Mouse (Mus musculus) G1E-ER4 (cell line): ENCODE measurements at regions not wholly inside any gene's neighbourhood (a gene's known extent, or its start where the extent isn't known, plus 50 kb on each side); places are given as distances from the start of the nearest gene placed in this dataset.

Experiments
- GATA1 ChIP-seq: IDR thresholded peaks from one replicate; pipeline ENCODE4 v1.8.0; 2012; ENCODE audit warnings: low read length, inconsistent platforms

DNA sequence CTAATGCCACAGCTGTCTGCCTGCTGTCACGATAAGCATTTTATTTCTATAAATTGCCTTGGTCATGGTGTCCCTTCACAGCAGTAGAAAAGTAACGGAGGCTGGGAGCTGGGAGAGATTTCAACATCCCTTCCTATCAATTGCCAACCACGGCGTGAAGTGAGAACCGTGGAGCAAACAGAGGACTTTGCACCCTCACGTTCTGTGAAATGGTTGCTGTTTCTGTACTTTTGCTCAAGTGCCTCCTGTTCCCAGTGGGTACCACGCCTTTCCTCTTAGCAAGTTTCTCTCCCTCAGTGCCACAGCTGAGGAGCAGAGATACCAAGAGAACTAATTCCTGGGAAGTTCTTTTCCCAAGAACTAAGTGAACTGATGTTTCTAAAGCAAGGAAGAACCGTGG, 99.6 kb upstream of the Hes1 start:
- TF ChIP-seq GATA1: no peak

DNA sequence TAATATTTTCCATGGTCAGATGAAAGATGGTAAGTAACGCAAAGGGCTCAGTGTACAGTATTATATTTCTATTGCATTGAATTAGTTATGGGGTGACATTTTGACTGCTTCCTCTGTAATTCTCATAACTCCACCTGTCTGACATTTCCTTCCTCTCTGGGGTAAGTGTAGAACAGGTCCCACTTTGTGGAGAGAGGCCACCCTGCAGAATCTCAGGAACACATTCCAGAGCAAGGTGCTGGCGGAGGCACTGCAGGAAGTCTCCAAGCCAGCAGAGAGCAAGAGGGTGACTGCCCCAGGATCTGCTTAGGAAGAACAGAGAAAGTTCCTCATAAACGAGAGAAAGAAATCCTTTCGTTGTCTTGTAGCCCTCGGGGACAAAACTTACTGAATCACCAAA, 95.4 kb upstream of the Hes1 start:
- no peak for TF ChIP-seq GATA1

DNA sequence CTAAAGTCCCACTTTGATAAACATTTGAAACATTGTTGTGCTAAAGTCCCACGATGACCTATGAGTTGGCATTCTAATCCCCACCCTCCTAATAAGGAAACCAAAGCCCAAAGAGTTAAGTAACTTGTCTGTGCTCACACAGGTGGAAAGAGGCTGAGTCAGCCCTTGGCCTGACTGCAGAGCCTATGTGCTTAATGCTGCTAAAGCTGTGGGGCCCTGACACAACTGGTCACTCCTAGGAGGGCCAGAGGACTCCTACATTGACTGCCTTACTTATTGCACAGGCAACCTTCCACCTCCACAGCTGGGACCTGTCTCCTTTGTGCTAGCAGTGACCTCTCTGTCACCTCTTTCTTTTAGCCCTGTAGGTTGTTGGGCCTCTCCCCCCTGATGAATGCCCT, 91.4 kb upstream of the Hes1 start:
- no peak for TF ChIP-seq GATA1

DNA sequence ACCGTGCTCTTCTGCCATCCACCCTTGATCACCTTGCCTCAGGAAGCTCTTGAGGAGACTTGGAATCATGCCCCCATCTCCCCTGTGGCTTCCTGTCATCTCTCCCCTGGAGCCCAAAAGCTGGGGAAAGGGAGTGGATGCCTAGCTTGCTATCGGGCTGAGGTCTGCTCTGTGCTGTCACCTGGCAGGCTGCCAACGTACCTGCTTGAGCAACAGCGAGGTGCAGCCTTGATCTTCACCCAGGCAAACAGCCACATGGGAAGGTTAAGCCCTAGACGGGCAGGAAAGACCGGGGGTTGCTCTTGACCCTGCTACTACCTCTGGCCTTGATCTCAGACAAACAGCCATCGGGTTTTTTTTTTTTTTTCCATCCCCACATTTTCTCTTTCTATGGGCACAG, 90.9 kb upstream of the Hes1 start:
- no peak for TF ChIP-seq GATA1

DNA sequence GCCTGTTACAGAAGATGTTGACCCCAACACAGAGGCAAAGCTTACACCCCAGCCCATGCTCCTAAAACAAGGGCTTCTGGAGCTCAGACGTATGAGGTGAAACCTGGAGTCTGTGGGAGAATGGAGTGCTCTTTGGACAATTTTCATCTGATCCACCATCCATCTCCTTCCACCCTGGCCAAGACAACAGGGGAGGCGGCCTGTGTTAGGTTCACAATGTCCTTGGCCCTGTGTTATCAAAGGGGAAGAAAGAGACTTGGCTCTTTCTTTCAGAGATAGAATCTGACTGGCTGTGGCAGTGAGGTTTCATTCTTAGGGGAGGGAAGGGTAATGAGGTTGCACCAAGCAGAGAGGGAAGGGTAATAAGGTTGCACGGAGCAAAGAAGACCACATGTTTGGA, 88.4 kb upstream of the Hes1 start:
- TF ChIP-seq GATA1: no peak

DNA sequence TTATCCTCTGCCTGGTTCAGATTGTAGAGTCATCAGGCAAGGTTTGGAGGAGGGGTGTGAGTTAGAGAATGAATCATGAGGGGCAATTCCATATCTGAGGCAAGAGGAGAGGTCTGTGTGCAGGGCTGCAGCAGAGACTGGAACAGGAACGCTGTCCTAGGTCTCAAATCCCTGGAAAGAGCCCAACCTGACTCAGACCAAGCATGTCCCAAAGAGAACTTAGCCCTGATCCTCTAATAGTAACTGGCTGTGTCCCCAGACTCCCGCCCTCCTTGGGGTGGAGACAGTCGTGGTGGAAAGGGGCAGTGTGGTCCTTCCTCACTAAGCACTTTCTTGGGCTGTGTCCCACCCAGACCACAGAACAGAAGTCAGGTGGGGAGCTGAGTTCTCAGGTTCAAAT, 87.2 kb upstream of the Hes1 start:
- TF ChIP-seq GATA1: no peak

DNA sequence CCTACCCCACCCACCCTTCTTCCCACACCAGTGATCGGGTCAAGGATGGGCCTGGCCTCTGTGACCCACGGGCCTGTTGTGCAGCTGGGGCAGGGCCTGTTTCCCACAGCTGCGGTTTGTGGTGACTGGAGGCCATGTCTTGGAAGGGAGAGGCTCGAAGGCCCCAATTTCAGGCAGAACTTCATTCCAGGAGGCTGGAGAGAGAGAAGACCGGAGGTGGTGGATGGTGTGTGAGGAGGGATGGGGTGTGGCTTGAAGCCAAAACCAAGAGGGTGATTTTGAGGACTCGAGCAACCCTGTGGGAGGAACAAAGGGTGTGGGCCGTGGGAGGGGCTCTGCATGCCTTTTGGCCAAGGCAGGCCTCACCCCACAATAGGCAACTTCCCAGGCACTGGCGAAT, 86.5 kb upstream of the Hes1 start:
- no peak for TF ChIP-seq GATA1

DNA sequence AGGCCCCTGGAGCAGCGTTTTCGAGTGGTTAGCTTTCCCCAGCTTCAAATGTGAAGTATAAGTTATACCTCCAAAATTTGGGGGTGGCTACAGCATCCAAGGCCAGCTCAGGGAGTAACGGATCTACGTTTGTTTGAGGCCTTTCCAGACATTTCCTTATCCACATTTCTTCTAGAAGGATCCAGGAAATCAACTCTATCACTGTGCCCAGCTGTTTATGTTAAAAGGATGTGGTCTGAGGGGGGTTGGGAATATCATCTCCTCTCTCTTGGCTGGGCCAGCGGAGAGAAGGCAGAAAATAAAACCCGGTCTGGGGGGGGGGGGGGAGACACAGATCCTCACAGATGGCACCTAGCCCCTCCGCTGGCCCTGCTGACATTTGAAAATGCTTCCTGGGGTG, 85.1 kb upstream of the Hes1 start:
- no peak for TF ChIP-seq GATA1

DNA sequence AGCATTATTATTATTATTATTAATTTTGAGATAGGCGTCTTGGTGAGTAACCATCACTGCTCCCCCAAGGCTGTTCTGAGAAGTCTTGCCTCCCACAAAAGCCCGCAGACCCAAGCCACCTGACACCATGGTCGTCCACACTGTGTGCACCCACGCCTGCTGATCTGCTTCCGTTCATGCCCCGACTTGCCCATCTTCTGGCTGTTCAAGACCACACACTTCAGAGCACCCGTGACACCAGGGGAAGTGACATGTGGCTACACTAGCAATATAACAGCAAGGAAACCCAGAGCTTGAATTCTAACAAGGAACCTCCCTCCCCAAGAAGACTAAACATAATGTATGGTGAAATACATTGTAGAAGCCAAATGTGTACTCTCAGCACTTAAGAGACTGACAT, 82.6 kb upstream of the Hes1 start:
- TF ChIP-seq GATA1: no peak

DNA sequence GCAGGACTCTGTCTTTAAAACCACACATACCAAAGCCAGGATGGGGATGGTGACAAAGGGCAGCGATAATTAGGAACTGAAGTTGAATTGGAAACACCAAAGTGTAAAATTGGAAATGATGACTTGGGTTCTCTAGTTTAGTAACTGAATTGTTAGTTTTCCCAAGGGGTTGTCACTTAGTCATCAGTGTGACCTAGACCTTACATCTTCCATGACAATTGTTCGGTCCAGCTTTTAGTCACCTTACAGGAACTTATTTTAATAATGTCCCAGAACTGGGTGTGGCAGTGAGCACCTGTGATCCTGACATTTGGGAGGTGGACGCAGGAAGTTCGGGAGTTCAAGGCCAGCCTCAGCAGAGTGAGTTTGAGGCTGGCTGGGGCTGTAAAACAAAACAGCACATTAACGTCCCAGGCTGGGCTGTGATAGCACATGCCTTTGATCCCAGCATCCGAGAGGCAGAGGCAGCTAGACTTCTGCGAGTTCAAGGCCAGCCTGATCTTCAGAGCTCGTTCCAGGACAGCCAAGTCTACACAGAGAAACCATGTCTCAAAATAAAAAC, 81.9 kb upstream of the Hes1 start:
- TF ChIP-seq GATA1: no peak

DNA sequence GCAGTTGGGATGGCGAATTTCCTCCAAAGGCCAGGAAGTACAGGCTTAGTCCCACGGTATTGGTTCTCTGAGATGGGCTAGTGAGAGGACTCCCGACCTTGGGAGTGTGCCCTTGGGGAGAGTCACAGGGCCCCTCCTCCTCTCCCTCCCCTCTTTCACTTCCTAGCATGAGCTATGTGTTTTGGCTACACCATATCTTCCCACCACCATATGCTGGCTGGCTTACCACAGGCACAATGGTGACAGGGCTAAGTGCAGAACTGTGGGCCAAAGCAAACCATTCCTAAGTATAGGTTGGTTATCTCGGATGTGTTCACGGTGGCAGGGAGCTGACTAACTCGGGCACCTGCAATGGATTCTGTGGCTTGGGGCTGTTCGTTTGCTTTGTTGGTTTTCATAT, 81.0 kb upstream of the Hes1 start:
- no peak for TF ChIP-seq GATA1

DNA sequence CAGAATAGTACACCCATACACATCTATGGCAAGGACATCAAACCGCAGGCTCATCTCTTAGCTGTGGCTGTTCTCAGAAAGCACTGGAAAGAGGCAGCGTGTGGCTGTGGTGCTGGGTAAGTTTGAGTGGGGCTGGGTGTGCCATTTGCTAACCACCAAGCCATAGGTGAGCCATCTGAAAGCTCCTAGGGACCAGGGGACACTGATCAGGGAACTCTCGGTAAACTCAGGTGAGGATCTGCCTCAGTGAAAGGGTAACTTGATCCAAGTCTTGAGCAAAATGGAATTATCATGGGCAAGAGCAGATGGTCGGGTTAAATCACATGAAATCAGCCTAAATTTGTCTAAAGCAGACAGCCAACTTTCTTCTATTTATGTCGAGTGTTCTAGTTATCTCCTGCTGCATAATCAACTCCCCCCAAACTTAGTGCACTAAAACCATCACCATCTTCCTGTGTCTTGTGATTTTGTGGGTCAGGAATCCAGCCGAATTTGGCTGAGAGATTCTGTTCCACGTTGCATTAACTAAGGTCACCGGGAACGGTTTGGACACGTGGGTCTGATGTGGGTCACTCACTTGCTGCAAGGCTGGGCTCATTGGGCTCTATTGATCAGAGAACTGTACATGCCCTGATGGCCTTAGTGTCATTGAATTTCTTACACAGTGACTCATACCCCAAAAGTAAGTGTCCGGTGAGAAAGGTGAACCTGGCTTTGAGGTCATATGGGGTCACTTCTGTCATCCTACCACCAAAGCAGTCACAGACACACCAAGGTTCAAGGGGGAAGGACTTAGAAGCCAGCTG, 78.9 kb upstream of the Hes1 start:
- TF ChIP-seq GATA1: no peak

DNA sequence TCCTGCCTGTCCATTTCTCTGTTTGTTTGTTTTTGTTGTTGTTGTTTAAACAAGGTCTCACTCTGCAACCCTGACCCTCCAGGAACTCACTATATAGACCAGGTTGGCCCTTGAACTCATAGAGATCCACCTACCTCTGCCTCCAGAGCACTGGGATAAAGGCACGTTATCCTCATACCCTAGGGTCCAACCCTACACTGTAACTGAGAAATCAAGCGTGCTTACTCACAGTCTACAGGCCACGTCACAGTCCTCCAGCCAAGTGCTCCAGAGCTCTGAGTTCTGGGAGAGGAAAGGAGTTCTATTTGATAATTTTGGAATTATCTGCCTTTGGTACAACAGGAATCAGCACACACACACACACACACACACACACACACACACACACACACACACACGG, 76.6 kb upstream of the Hes1 start:
- TF ChIP-seq GATA1: no peak

DNA sequence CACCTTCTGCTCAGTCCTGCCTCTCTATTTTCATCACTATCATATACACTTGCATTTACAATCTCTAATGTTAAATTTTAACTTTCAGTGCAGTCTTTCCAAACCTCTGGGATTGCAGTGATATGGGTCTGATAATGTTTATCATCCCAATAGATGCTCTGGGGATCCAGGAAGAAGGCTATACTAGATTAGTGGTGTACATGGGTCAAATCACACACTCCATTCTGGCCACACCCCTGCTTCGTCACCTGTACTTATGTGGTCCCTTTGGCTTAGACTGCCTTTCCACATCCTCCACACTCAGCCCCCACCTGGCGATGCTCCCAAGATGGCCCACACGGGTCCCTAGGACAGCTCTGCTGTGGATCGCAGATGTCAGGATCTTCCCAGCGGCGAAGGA, 76.2 kb upstream of the Hes1 start:
- TF ChIP-seq GATA1: no peak

DNA sequence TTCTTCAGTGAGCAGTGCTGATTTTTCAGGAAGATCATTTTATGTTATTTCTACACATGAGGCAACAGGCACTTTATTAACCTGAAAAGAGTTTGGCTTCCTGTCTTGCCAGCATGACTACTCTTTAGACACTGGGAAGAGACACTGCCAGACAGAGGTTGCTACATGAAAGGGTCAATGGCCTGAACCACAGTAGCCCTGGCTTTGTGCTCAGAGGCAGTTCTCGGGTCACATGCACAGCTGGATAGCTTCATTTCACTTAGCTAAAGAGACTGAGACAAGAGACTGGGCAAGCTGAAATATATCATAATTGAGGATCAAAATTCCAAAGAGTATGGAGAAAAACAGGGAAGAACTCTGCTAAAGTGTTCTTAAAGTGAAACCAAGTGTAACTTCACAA, 74.9 kb upstream of the Hes1 start:
- TF ChIP-seq GATA1: no peak

DNA sequence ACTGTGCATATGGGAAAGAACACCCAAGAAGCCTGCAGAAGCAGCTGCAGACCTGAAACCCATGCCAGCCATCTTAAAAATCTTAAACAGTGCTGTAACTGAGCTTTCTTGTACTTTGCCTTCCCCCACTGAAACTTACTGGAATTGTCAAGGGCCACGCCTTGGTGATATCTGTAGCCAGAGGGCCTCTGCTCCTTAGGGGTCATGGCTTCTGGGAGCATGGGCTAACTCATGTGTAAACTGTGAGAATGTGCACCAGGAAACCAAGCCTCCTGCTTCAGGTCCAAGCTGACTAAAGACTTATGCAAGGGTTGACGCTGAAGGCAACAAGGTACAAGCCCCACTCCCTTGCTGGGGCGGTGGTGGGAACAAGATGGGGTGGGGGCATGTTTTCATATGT, 73.8 kb upstream of the Hes1 start:
- TF ChIP-seq GATA1: no peak

DNA sequence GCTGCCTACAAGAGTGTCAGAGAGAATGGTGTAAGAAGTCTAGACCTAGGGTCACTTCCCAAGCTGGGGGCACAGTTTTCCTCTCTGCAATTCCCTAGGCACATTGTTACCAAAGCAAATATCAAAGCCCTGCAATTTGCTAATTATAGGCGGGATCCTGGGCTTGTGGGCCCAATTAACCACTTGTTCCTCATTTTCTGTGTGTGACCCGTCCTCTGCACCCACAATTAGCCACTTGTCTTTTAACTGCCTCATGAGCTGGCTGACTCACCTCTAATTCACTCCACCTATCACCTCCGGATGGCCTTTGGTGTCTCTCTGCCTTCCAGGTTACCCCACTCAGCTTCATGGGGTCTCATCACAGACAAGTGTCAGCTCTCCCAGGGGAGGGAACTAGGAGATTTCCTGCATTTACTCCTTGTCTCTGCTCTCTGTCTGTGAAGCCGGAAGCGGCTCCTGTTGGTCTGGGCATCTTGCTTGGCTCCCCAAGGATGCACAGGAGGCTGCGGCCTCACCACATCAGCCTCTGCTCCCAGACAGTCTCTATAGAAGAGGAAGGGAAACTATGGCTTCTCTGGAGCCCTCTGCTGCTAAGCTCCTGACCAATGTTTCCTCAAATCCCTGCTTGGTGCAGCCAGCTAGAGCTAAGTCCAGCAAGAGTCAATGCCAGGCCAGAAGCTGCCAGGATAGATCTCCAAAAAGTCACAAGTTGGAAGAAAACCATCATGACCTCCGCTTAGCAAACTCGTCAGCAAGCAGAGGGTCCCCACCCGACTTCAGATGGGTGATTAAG, 73.2 kb upstream of the Hes1 start:
- TF ChIP-seq GATA1: no peak
